Mouse (Mus musculus) embryonic facial prominence, embryonic 15.5 days (tissue): Measurements from ENCODE around the gene Cxcl12. TPM values are rescaled to one million over a fixed set of nuclear protein-coding genes. Genes with fewer than 3 reads are reported as not detected.

Experiments used
- ATAC-seq: fragments of 200-750 bp; cut with Nextera tagmentation; 2 replicates; pipeline ENCODE4 v1.8.0; 2017; ENCODE audit warnings: low read depth, moderate TSS enrichment; ENCODE audit not compliant: insufficient number of reproducible peaks, low FRiP score, low TSS enrichment
- H3K27ac ChIP-seq: fragments of 300-500 bp; sonication (generic); replicated peaks from 2 replicates; pipeline ENCODE4 v1.5.1; 2015; ENCODE audit warnings: mild to moderate bottlenecking, inconsistent platforms
- H3K27me3 ChIP-seq: fragments of 300-500 bp; sonication (generic); 2 replicates; pipeline ENCODE4 v1.6.1; 2015; ENCODE audit warnings: inconsistent platforms
- H3K36me3 ChIP-seq: fragments of 300-500 bp; sonication (generic); 2 replicates; pipeline ENCODE4 v1.6.1; 2015; ENCODE audit warnings: mild to moderate bottlenecking, inconsistent platforms
- H3K4me1 ChIP-seq: fragments of 300-500 bp; sonication (generic); 2 replicates; pipeline ENCODE4 v1.6.1; 2015; ENCODE audit warnings: inconsistent platforms
- H3K4me2 ChIP-seq: fragments of 300-500 bp; sonication (generic); replicated peaks from 2 replicates; pipeline ENCODE4 v1.6.1; 2015; ENCODE audit warnings: mild to moderate bottlenecking, inconsistent platforms
- H3K4me3 ChIP-seq: fragments of 300-500 bp; sonication (generic); replicated peaks from 2 replicates; pipeline ENCODE4 v1.5.1; 2015; ENCODE audit warnings: mild to moderate bottlenecking, inconsistent platforms
- H3K9ac ChIP-seq: fragments of 300-500 bp; sonication (generic); 2 replicates; pipeline ENCODE4 v1.6.1; 2015; ENCODE audit warnings: inconsistent platforms
- H3K9me3 ChIP-seq: fragments of 300-500 bp; sonication (generic); replicated peaks from 2 replicates; pipeline ENCODE4 v1.6.1; 2016; ENCODE audit warnings: inconsistent platforms
- whole genome bisulfite sequencing: fragments of 180-500 bp; shearing (Covaris S2); methylation state at CpG from one replicate; pipeline ENCODE4 v1.1.7; 2015; 5-methylcytosine and 5-hydroxymethylcytosine counted together
- polyA plus RNA-seq: library from polyadenylated mRNA; unstranded; fragments of >200 nt; fragmentation: Nextera tagmentation; extraction: Ambion mirVana; gene quantifications from 2 replicates; pipeline ENCODE4 v1.2.1, GENCODE M21; 2015

The Cxcl12 gene
- polyA plus RNA-seq, 1 experiment from 2014 or later = 261 TPM

GRCm38 (mm10) chr6:117220831-117221345, 52.6 kb downstream of the Cxcl12 start:
- no peaks in the 10 kb centered on the region for H3K36me3 ChIP-seq
- no peak overlapping the region for H3K4me3 ChIP-seq
- H3K9ac ChIP-seq = no peak overlapping the region
- no peaks in the 10 kb centered on the region for H3K4me1 ChIP-seq
- no peaks in the 10 kb centered on the region for H3K27me3 ChIP-seq
- H3K9me3 ChIP-seq = no peaks in the 10 kb centered on the region
- WGBS = 48% methylated on average over 11 of the region's 11 CpGs
- no peak overlapping the region for H3K4me2 ChIP-seq
- ATAC-seq = no peak
- no peak overlapping the region for H3K27ac ChIP-seq
